Mouse (Mus musculus) heart, postnatal 25 days (tissue): ENCODE measurements around the gene Cyp24a1. TPM values are rescaled to one million over a fixed set of nuclear protein-coding genes. Genes with fewer than 3 reads are reported as not detected.
"Not testable (repeated sequence)": the region's sequence is repeated elsewhere in the genome, so short reads cannot be mapped to it uniquely, and the experiment has no call there.

Source experiments
- DNase-seq: peaks from one replicate; pipeline ENCODE4 v3.0.0; 2022; ENCODE audit warnings: low spot score
- intact Hi-C: fragments of 180-260 bp; cut with DNase I; formaldehyde crosslinking; loops from one replicate; pipeline ENCODE4 v1.15.1; 2025
- total RNA-seq, 2 experiments: library from RNA; stranded (reverse); gene quantifications; 2 replicates each; pipeline ENCODE4 v1.2.3; 2021

Cyp24a1 gene
- total RNA-seq, 2 experiments from 2014 or later = not detected

GRCm38 (mm10) chr2:170498011-170498410, 1.1 kb upstream of the Cyp24a1 start:
- no peak for DNase-seq
- intact Hi-C loops = no loop called here

GRCm38 (mm10) chr2:170496154-170496930, 603 bp downstream of the Cyp24a1 start, which contains the start of gene Pfdn4:
TSS of gene Pfdn4 (plus strand) at chr2:170496428.
- no peak for DNase-seq
- intact Hi-C loops = no loop called here

DNA sequence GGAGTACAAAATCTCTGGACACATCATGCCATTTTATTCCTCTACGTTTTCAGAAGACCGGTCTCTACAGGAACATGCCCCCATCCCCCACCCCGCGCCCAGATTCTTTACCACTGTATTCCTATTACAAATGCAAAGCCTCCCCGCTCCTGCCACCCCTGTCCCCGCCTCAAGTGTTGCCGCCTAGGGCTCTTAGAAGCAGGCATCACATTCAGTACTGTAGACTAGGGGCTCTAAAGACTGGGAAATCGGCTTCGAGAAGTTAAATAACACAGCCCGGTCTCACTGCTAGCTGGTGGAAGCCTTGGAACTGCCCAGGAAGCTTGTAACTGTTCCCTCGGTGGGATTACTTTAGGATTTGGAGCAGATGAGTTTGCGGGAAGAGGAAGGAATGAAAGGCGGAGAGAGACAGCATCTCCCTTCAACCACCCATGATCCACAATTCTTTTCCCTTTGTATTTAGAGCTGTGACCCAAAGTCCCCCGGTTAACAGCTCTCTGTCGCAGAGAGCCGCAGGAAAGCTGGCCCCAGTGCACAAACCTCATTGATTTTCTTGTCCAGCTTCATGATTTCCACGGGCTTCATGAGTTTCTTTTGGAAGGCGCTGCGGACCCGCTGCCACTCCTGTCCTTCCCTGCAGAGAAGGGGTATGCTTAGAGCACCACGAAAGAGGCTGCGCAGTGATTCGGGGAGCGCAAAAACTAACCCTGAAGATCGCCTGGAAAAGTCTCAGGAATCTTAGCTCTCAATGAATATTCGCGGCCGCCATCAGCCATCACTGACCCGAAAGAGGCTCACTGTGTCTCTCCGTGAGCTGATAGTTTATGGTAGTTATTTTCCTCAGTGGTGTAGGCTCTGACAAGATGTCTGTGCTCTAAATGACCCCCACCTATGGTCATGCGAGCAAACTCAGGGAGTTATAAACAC, 1.9 kb downstream of the Cyp24a1 start:
- intact Hi-C loops = no loop called here
- no peak for DNase-seq

DNA sequence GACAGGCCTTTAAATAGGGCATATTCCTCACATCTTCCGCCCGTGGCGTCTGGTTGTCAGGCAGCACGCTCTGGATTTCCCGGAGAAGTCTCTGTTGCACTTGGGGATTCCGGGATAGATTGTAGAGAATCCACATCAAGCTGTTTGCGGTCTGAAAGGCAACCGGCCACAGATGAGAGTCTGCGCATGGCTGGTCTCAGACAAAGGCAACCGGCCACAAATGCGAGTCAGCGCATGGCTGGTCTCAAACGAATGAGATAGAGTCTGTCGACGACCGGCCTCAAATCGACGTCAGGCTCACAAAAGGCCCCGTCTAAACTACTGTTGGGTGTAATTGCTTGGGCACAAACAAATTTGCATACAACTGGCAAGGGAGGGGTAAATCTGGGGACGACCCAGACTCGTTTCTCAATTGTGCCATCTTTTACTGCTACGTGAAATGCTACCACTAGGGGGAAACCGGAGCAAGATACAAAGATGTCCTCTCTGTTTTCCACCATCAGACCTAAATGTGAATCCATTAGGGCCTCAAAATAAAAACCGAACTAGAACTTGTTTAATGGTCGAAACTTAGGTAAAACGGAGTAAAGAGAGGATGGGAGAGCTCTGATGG, 8.9 kb downstream of the Cyp24a1 start:
- intact Hi-C loops = loop anchor here (1.0 kb wide), 1 partner anchor 16 kb away; no protein-coding TSS in a partner anchor

GRCm38 (mm10) chr2:170487202-170487601, 9.7 kb downstream of the Cyp24a1 start:
- DNase-seq = no peak
- intact Hi-C loops = no loop called here

More for the DNA sequence above, 8.9 kb downstream of the Cyp24a1 start:
- DNase-seq = no peak

DNA sequence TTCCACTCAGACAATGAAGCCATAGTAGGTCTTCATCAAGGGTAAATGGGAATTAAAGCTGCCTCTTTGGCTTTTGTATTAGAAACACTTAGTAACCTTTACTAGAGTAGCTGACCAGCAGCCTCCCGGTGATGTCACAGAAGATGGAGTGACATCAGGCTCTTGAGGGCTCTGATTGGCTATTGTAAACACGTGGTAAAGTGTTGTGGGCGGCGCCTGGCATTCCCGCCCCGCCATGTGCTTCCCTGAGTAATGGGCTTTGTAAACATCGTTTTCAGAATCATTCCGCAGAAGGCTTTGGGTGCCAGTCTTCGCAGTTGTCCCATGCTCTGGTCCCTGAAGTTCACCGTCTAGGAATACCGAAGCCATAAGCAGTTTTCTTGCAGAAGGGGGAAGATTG, 13.0 kb downstream of the Cyp24a1 start:
- intact Hi-C loops = no loop called here
- DNase-seq = no peak

GRCm38 (mm10) chr2:170482019-170482540, 14.9 kb downstream of the Cyp24a1 start:
- intact Hi-C loops = no loop called here
- no peak for DNase-seq

GRCm38 (mm10) chr2:170476643-170477042, 20.3 kb downstream of the Cyp24a1 start:
- intact Hi-C loops = no loop called here
- no peak for DNase-seq

DNA sequence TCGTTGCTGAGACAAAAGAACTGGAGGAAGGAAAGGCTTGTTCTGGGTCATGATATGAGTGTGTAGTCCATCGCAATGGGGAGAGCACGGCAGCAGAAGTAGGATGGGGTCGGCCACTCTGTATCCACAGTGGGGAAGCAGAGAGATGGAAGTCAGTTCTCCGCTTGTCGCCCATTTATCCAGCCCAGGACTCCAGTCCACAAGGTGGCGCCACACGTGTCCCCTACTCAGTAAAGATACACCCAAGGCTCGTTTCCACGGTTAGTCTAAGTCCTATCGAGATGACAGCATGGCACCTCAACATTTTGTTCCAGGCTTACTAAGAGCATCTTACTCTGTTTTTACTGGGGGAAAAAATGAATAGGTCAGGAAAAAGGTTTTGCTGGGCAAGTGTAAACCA, 20.7 kb downstream of the Cyp24a1 start:
- intact Hi-C loops = no loop called here
- DNase-seq = no peak

DNA sequence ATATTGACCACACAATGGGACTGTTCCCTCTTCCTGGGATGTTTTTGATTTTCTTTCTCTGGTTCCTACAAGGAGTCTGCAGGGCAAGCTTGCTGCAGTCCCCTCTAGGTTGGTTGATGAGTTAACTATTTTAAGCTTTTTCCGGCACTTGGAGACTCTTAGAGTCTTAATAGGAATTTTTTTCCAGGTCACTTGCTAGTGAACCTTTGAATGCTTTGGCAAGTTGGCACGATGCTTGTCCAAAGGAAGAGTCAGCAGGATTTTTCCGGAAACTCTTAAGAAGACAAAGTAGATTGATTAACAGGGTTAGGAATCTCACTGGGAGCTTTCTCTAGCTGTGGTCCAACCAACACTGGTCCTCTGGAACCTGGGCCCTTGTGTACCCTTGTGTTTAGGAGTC, 21.8 kb downstream of the Cyp24a1 start:
- no peak for DNase-seq
- intact Hi-C loops = no loop called here

GRCm38 (mm10) chr2:170474125-170474524, 22.8 kb downstream of the Cyp24a1 start:
- intact Hi-C loops = no loop called here

GRCm38 (mm10) chr2:170470591-170470990, 26.4 kb downstream of the Cyp24a1 start:
- DNase-seq = no peak
- intact Hi-C loops = no loop called here

More at GRCm38 (mm10) chr2:170474125-170474524, 22.8 kb downstream of the Cyp24a1 start:
- DNase-seq = no peak

DNA sequence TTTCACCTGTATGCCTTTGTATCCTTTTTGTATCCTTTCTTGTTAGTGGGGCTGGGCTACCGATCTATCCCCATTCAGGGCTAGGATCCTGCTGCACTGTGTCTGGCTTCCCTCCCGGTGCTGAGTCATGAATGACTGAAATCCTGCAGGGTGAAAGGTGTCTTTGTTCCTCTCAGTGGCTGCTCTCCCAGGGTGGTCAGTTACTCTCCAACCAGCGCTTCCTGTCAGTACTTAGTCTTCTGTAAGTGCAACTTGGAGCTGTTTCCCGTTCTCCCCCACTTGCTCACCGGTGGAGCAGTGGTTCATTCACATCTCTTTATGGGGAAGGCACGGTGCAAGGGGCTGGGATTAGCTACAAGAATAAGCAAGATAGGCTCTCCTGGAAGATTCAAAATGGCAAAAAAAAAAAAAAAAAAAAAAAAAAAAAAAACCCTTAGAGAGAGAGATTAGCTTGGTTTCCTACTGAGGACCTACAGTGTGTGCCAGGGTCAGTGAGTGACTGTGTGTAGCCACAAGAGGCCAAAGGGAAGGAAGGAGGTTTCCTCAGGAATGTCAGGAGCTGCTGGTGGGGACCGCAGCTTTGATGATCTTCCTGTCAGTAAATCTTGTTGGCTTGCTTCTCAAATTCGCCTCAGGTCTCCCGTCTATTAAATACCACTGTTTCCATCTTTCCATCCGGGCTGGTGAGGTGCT, 27.2 kb downstream of the Cyp24a1 start:
- DNase-seq = no peak
- intact Hi-C loops = no loop called here

- no peak for DNase-seq
- intact Hi-C loops = no loop called here
Observed at GRCm38 (mm10) chr2:170468009-170468408, 28.9 kb downstream of the Cyp24a1 start.

DNA sequence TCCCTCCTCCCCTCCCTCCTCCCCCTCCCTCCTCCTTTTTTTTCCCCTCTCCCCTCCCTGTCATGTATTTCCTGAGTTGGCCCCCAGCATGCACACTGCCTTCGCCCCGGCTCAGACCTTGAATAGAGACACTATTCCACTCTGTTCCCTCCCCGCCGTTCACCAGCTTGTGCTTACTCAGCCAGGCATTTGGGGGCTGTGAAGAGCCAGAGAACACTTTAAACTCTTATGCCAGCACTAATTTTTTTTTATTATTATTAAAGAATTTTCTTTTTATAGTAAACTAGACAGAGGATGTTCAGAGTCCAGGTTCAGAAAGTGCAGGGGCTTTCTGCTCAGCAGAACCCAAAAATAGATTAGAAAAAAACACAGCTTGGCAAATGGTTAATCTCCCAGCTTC, 32.1 kb downstream of the Cyp24a1 start:
- intact Hi-C loops = no loop called here
- DNase-seq = no peak

- intact Hi-C loops = no loop called here
- no peak for DNase-seq
Observed at GRCm38 (mm10) chr2:170461652-170462051, 35.3 kb downstream of the Cyp24a1 start.

DNA sequence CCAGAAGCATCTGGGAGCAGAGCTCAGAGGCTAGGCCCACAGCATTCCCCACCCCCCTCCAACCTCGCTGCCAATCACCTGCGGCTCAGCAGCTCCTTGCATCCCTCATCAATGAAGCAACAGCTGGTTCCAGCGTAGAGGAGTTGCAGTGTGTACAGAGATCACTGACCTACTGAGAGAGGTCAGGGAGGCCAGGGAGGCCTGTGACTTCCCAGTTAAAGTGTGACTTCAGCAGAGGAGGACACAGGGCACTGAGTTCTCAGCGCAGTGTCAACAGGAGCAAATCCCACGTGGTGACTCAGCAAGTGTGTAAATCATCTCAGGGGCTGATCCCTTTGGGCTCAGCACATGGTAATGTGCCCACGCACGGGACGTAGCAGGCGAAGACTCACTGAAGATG, 37.1 kb downstream of the Cyp24a1 start:
- intact Hi-C loops = no loop called here
- DNase-seq = no peak

- no peak for DNase-seq
Observed at GRCm38 (mm10) chr2:170459183-170459582, 37.8 kb downstream of the Cyp24a1 start.

DNA sequence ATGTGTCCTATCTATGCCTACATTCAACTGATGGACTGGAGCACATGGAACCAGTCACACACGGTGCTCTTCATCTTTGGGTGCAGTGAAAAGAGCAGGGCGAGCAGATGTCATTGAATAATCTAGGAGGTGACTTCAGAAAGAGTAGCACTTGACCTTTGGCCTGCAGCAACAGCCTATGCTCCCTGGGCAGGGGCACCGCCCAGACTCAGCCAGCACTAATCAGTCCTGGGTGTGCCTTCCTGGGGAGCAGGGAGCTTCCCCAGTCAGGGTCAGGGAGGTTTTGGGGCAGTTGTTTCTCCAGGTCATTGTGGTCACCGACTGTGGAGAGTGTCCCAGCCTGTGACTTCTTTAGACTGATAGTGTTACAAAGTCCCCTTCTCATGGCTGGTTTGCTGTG, 43.1 kb downstream of the Cyp24a1 start:
- intact Hi-C loops = loop anchor here (5.0 kb wide), 1 partner anchor 418 kb away; no protein-coding TSS in a partner anchor

More at GRCm38 (mm10) chr2:170459183-170459582, 37.8 kb downstream of the Cyp24a1 start:
- intact Hi-C loops = no loop called here

More for the DNA sequence above, 43.1 kb downstream of the Cyp24a1 start:
- not testable (repeated sequence) for DNase-seq
